Mouse (Mus musculus): Measurements from ENCODE around the gene Ckap2.

DNA sequence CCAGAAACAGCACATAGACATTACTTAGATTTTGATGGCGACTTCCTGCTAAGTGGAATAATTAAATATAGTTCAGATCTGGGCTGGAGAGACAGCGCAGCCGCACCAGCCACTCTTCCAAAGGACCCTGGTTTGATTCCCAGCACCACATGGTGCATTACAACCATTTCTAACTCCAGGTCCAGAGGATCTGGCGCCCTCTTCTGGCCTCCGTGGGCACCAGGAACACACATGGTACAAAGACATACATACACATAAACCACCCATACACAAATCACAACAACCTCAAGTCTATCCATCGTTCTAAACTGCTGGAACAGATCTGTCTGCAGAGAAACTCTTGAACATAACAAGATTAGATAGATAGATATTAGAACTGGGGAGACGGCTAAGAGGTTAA, 9.7 kb downstream of the Ckap2 start:
- TF ChIP-seq CTCF (IDR thresholded peaks at IDR 0.05; ENCODE audit: insufficient read depth, low read length) = no peak
- TF ChIP-seq POLR2A (IDR thresholded peaks at IDR 0.05; ENCODE audit: borderline replicate concordance, extremely low read depth, low read depth, low read length) = no peak

All from lung, adult 2 months (tissue).